Mouse (Mus musculus) bone marrow macrophage, adult 2 months (primary cell): ENCODE results near the gene Nt5e.

Experiments used
- CTCF ChIP-seq: IDR thresholded peaks from 2 replicates; pipeline ENCODE4 v1.5.1; 2012; ENCODE audit warnings: low read depth, mild to moderate bottlenecking, low read length, moderate library complexity
- POLR2A ChIP-seq: IDR thresholded peaks from 2 replicates; pipeline ENCODE4 v1.6.1; 2012; ENCODE audit warnings: mild to moderate bottlenecking, low read depth, low read length, borderline replicate concordance

GRCm38 (mm10) chr9:88366308-88366707 is 39.3 kb downstream of the Nt5e start:
- TF ChIP-seq CTCF (no peak), POLR2A (no peak)
